In the genomic region with DNA sequence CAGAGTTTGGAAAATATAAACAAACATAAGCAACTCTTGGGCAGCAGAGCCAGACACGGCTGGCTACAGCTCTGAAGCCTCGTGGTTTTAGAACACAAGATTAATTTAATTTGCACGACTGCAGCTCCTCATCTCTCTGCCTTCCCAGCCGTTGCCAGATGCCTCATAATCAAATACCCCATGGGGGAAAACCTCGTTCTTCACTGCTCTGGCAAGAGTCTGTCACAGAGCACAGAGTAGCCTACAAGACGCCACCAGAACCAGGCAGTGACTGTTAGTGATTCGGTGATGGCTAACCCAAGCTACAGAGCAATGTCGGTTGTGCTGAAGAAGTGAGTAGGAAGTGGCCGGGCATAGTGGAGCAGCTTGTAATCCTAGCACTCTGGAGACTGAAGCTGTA, we compare ENCODE assay signal across 9 mouse cellular contexts.
"Had no signal": no experiment of that assay in that cellular context is flagged by ENCODE, and none has a peak within 500 bp of the region (broad histone marks: within the 10 kb centered on the region; RNA-seq: fewer than 3 reads in every experiment).

No protein-coding gene starts in this region.

- H3K36me3 ChIP-seq: liver, embryonic 13.5 days; midbrain, embryonic 13.5 days; stomach, embryonic 15.5 days had no signal

- H3K4me2 ChIP-seq: liver, embryonic 13.5 days; midbrain, embryonic 13.5 days; stomach, embryonic 15.5 days had no signal

- DNase-seq: kidney, adult 18-20 months; kidney, postnatal 10 days; liver, embryonic 13.5 days; liver, postnatal 0 days; right cerebral cortex, postnatal 14 days; thymus, postnatal 4 days had no signal

- H3K9ac ChIP-seq: liver, embryonic 13.5 days; liver, postnatal 0 days; midbrain, embryonic 13.5 days; stomach, embryonic 15.5 days had no signal

- H3K9me3 ChIP-seq: liver, embryonic 13.5 days; midbrain, embryonic 13.5 days; stomach, embryonic 15.5 days had no signal

- H3K27ac ChIP-seq: layer of hippocampus, adult 2 months; liver, embryonic 13.5 days; midbrain, embryonic 13.5 days had no signal

- H3K4me3 ChIP-seq: layer of hippocampus, adult 2 months; liver, embryonic 13.5 days; midbrain, embryonic 13.5 days; stomach, embryonic 15.5 days had no signal

- H3K27me3 ChIP-seq: stomach, embryonic 15.5 days had no signal

- ATAC-seq: liver, postnatal 0 days; midbrain, embryonic 13.5 days had no signal
